ENCODE assay signal across 18 mouse cellular contexts in genomic region chr14:78376591-78376990, GRCm38 (mm10).
A peak's percentile ranks its signal among the peaks of the same experiment; 100 is the strongest.
DNase-seq lines count a peak whose midpoint lies in the region; TF ChIP-seq lines count a peak whose summit lies in the region.
"Had no signal": no experiment of that assay in that cellular context is flagged by ENCODE, and none has a peak within 500 bp of the region (broad histone marks: within the 10 kb centered on the region; RNA-seq: fewer than 3 reads in every experiment).

No protein-coding gene starts in this region.

- H3K79me2 ChIP-seq in myocyte (ENCODE audit: control insufficient read depth, insufficient read depth): no peaks in the 10 kb centered on the region

- H3K4me2 ChIP-seq in myocyte (ENCODE audit: low read depth): peak overlapping the region; percentile 35
- H3K4me2 ChIP-seq: hindbrain, embryonic 14.5 days had no signal

- TF ChIP-seq POLR2A in myocyte (IDR thresholded peaks at IDR 0.05; ENCODE audit: insufficient read length, low read depth): no peak

- DNase-seq in layer of hippocampus, adult 9-11 months: peak; percentile 4
- DNase-seq in layer of hippocampus, postnatal 14 days (ENCODE audit: low spot score in 2 of 2): no peak
- DNase-seq in adipocyte (ENCODE audit: low spot score) (peak; percentile 13), liver (no peak)
- DNase-seq in urinary bladder, adult 2 months (ENCODE audit: low spot score): no peak
- DNase-seq: adrenal gland, adult 2 months; adrenal gland, postnatal 14 days; cerebellum, adult 11-12 months; cerebellum, adult 8-10 months; cerebellum, postnatal 14 days; forebrain, postnatal 0 days; gastrocnemius, adult 2 months; gastrocnemius, postnatal 25 days; heart, adult 2 months had no signal

- no peaks in the 10 kb centered on the region for H3K36me3 ChIP-seq in myocyte (ENCODE audit: control insufficient read depth, insufficient read depth)
- H3K36me3 ChIP-seq: heart, embryonic 10.5 days had no signal

- H3K27me3 ChIP-seq in myocyte (ENCODE audit: control insufficient read depth, insufficient read depth, insufficient read length): no peaks in the 10 kb centered on the region
- H3K27me3 ChIP-seq: Patski had no signal

- no peak overlapping the region for H3ac ChIP-seq in myocyte (ENCODE audit: control insufficient read depth, insufficient read length)

- no peak overlapping the region for H3K4me3 ChIP-seq in myocyte
- H3K4me3 ChIP-seq: gastrocnemius, adult 2 months; heart, adult 2 months; heart, embryonic 10.5 days had no signal

TF ChIP-seq in myocyte, 11 proteins besides CTCF, POLR2A, EP300 and RAD21:
- TF ChIP-seq TCF12 (IDR thresholded peaks at IDR 0.05; ENCODE audit: insufficient read depth, poor library complexity, severe bottlenecking): no peak
- no peak for TF ChIP-seq MYOD1 (IDR thresholded peaks at IDR 0.05; ENCODE audit: control insufficient read depth in 1 of 3, insufficient read length in 2 of 3, low read depth in 2 of 3)
- TF ChIP-seq MAX (IDR thresholded peaks at IDR 0.05; ENCODE audit: low read depth): no peak
- no peak for TF ChIP-seq SRF (IDR thresholded peaks at IDR 0.05; ENCODE audit: control insufficient read depth, insufficient read length, low read depth)
- no peak for TF ChIP-seq MYOG (IDR thresholded peaks at IDR 0.05; ENCODE audit: control insufficient read depth in 1 of 3, insufficient read depth in 1 of 3, insufficient read length in 2 of 3, low read depth in 2 of 3)
- no peak for TF ChIP-seq REST (IDR thresholded peaks at IDR 0.05; ENCODE audit: insufficient read depth, insufficient read length)
- TF ChIP-seq TCF3 (IDR thresholded peaks at IDR 0.05; ENCODE audit: insufficient read length, low read depth): no peak
- no peak for TF ChIP-seq CEBPB (IDR thresholded peaks at IDR 0.05; ENCODE audit: insufficient read depth, poor library complexity, severe bottlenecking)
- TF ChIP-seq USF1 (IDR thresholded peaks at IDR 0.05; ENCODE audit: low read depth): no peak
- TF ChIP-seq E2F4 (IDR thresholded peaks at IDR 0.05; ENCODE audit: insufficient read depth): no peak
- TF ChIP-seq POLR2AphosphoS2 (IDR thresholded peaks at IDR 0.05; ENCODE audit: insufficient read length, low read depth): no peak

Comparison
In these comparisons a context has a peak if more than half of its experiments do, and no peak if none do; other contexts are left out.
1. DNase-seq: peak in layer of hippocampus, adult 9-11 months (single experiment) and adipocyte (single experiment); none in layer of hippocampus, postnatal 14 days (0 of 2), urinary bladder, adult 2 months (single experiment) and liver (single experiment).